Mouse (Mus musculus) testis, postnatal 14 days (tissue): ENCODE measurements around the gene Tmem141.
A peak's percentile ranks its signal among the peaks of the same experiment; 100 is the strongest.

Experiments
- DNase-seq: peaks from one replicate; pipeline ENCODE4 v3.0.0; 2021; ENCODE audit warnings: low spot score

Gene Tmem141

GRCm38 (mm10) chr2:25577951-25578795 lies 43.6 kb downstream of the Tmem141 start:
- no peak for DNase-seq

- no peak for DNase-seq
Measured at GRCm38 (mm10) chr2:25576965-25577891, 44.6 kb downstream of the Tmem141 start.

- DNase-seq = no peak
Measured at GRCm38 (mm10) chr2:25576028-25576850, 45.6 kb downstream of the Tmem141 start.

DNA sequence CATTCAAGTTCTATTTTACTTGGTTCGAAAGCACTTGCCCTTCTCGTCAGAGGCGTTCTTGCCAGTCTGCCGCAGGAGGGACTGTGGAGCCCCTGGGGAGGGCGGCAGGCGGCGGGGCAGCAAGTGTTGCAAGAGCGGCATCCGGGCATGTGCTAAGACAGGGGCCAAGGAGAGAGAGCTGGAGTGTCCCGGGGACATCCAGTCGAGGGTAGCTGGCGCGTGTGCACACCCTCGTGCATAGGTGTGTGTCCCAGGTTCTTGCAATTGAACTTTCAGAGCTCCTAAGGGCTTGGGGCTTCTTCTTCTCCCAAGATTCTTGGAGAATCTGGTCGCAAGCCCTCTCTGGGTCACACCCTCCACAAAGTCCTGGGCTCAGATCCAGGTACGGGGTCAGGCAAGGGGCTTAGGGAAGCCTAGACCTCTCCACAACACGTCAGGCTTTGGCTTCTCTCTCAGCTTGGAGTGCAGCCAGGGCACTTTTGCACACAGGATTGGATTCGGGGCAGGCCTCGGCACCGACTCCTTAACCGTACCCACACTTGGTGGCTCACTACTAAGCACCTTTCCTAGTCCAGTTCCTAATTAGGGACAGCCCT lies 46.3 kb downstream of the Tmem141 start:
- no peak for DNase-seq

GRCm38 (mm10) chr2:25574579-25575431 lies 47.0 kb downstream of the Tmem141 start, which contains the start of the genes Mamdc4 and Phpt1:
Gene Mamdc4 (minus strand): TSS chr2:25574845.
Gene Phpt1 (minus strand): TSS chr2:25575224.
- peak; percentile 95 for DNase-seq

DNA sequence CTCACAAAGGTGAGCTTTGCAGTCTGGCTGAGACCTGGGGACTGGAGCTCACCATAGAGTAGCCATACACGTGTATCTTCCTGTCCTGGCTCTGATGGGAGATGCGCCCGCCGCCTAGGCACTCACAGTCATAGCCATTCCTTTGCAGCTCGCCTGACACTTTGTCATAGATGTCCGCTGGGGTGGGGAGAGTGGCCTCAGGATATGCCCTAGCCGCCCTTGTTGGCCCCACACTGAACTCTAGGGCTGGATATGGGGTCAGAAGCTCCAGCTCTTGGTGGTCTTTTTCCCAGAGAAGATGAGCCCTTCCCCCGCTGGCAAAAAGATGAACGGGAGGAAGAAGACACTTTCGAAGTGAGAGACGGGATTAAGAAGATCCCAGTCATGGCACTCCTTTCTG lies 47.7 kb downstream of the Tmem141 start:
- no peak for DNase-seq

- no peak for DNase-seq
Measured at GRCm38 (mm10) chr2:25573068-25573467, 48.7 kb downstream of the Tmem141 start.

GRCm38 (mm10) chr2:25571221-25571620 lies 50.6 kb downstream of the Tmem141 start:
- DNase-seq = no peak
